In the genomic region with DNA sequence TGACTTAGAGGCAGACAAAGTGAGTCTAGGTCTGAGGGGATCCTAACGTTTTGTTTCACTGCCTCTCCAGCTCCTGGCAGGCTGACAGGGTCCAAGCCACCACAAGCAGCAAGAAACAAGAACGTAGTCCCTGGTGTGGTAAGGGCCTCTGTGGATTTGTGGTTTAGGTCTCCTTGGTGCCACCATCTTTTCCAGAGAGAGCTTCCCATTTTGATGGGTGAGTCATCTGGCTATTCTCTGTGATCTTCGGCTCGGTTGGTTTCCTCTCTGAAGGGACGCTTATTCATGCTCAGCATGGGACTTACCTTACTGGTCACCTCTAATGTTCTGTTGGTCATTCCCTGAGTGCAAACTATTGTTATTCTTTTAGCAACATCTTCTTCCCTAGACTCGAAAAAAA, we compare ENCODE assay signal across 18 mouse cellular contexts. TPM values are rescaled to one million over a fixed set of nuclear protein-coding genes. Genes with fewer than 3 reads are reported as not detected.
"Had no signal": no experiment of that assay in that cellular context is flagged by ENCODE, and none has a peak within 500 bp of the region (broad histone marks: within the 10 kb centered on the region; RNA-seq: fewer than 3 reads in every experiment).

No protein-coding gene starts in this region.

- DNase-seq: kidney, adult 2 months; kidney, postnatal 25 days; lung, postnatal 14 days; thymus, postnatal 36 days had no signal

- H3K36me3 ChIP-seq: kidney, embryonic 15.5 days; limb, embryonic 15.5 days; liver, embryonic 12.5 days; lung, embryonic 15.5 days had no signal

- H3K4me3 ChIP-seq: kidney, embryonic 15.5 days; left cerebral cortex, adult 2 months; limb, embryonic 15.5 days; liver, embryonic 12.5 days; lung, embryonic 15.5 days had no signal

- H3K9me3 ChIP-seq: kidney, embryonic 15.5 days; limb, embryonic 15.5 days; liver, embryonic 12.5 days; lung, embryonic 15.5 days had no signal

- H3K27me3 ChIP-seq: kidney, embryonic 15.5 days; limb, embryonic 15.5 days; liver, embryonic 12.5 days; lung, embryonic 15.5 days had no signal

- H3K9ac ChIP-seq: kidney, embryonic 15.5 days; limb, embryonic 15.5 days; liver, embryonic 12.5 days; lung, embryonic 15.5 days had no signal

- H3K4me2 ChIP-seq: kidney, embryonic 15.5 days; limb, embryonic 15.5 days; liver, embryonic 12.5 days; lung, embryonic 15.5 days; midbrain, embryonic 11.5 days had no signal

- ATAC-seq: liver, embryonic 12.5 days; midbrain, embryonic 16.5 days had no signal

- H3K4me1 ChIP-seq: limb, embryonic 15.5 days; liver, embryonic 12.5 days; lung, embryonic 15.5 days had no signal

- H3K27ac ChIP-seq: kidney, embryonic 15.5 days; left cerebral cortex, adult 2 months; limb, embryonic 15.5 days; liver, embryonic 12.5 days; lung, embryonic 15.5 days had no signal

RNA-seq across cellular contexts. Expression of a gene that starts 28.0 kb away (rescaled TPM):
- total RNA-seq: layer of hippocampus, postnatal 25 days; left cerebral cortex, adult 2 months; left cerebral cortex, postnatal 25 days had no signal
- polyA plus RNA-seq: kidney, adult 2 months; kidney, embryonic 15.5 days; limb, embryonic 11.5 days; limb, embryonic 15.5 days; liver, embryonic 12.5 days; liver, embryonic 16.5 days; lung, embryonic 15.5 days; midbrain, embryonic 11.5 days; midbrain, embryonic 16.5 days; neural tube, embryonic 14.5 days; stomach, embryonic 14.5 days; thymus, postnatal 0 days had no signal
